Mouse (Mus musculus) ES-E14 (cell line): ENCODE data around the gene Gmip.

ENCODE experiments used
- CHD2 ChIP-seq: IDR thresholded peaks from 2 replicates; pipeline ENCODE4 v1.6.1; 2014; ENCODE audit warnings: mild to moderate bottlenecking, low read depth, low read length, inconsistent platforms
- HCFC1 ChIP-seq: IDR thresholded peaks from 2 replicates; pipeline ENCODE4 v1.6.1; 2012; ENCODE audit warnings: low read length, inconsistent platforms, borderline replicate concordance; ENCODE audit not compliant: insufficient read depth
- MAFK ChIP-seq: IDR thresholded peaks from 2 replicates; pipeline ENCODE4 v1.6.1; 2014; ENCODE audit warnings: mild to moderate bottlenecking, low read depth, low read length, inconsistent platforms; ENCODE audit not compliant: insufficient read depth
- ZC3H11A ChIP-seq: IDR thresholded peaks from 2 replicates; pipeline ENCODE4 v1.6.1; 2012; ENCODE audit warnings: low read depth, mild to moderate bottlenecking, inconsistent platforms, low read length, borderline replicate concordance
- ZNF384 ChIP-seq: IDR thresholded peaks from 2 replicates; pipeline ENCODE4 v1.6.1; 2012; ENCODE audit warnings: low read depth, low read length, inconsistent platforms

DNA sequence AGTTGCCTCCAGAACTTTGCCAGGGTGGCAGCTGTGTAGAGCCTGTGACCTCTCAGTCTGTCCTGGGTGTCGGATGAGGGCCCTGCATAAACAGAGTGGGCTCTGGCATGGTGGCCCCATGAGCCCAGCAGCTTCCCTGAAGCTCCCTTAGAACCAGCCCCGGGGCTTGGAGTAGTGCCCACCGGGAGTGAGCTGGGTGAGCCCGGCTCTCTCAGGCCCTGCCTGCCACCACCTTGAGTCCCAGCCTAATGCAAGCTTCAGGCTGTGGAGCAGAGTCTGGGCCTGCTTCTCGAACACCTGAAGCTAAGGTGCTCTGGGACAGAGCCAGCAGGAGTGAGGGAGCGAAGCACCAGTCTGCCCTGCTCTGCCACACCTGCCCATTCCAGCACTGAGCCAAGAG, 62.4 kb downstream of the Gmip start:
- no peak for TF ChIP-seq MAFK
- TF ChIP-seq HCFC1, result no peak
- TF ChIP-seq ZC3H11A, result no peak
- no peak for TF ChIP-seq ZNF384
- TF ChIP-seq CHD2, result no peak
